Mouse (Mus musculus): ENCODE results near the gene Man1a. TPM values are rescaled to one million over a fixed set of nuclear protein-coding genes. Genes with fewer than 3 reads are reported as not detected.

Man1a gene
- total and polyA plus RNA-seq, 3 experiments = 5.8 to 7.3 TPM; not detected in 1

- Histone ChIP-seq H3K4me1 (ENCODE audit: control insufficient read depth in 1 of 2, insufficient read depth in 2 of 2, low read length in 2 of 2) (peaks cover 0 to 19% of the 10 kb centered on the region in 2 experiments; a peak in 2 of 4 replicates), H3K27ac (ENCODE audit: control insufficient read depth, low read depth, low read length) (no peak overlapping the region), H3K4me3 (ENCODE audit: control insufficient read depth in 1 of 2, insufficient read depth in 1 of 2, low read depth in 2 of 2, low read length in 2 of 2) (peak overlapping the region; percentile 85 to 92), H3K9me3 (replicated peaks; ENCODE audit: insufficient read depth, low read length) (no peaks in the 10 kb centered on the region), H3K27me3 (ENCODE audit: control insufficient read depth in 1 of 2, insufficient read depth in 2 of 2, low read length in 2 of 2) (peaks cover 2 to 8% of the 10 kb centered on the region in 2 experiments), H3K36me3 (ENCODE audit: control insufficient read depth in 1 of 2, insufficient read depth in 2 of 2, low read length in 2 of 2) (peaks cover 0 to 4% of the 10 kb centered on the region in 2 experiments; a peak in 1 of 4 replicates), H3K9ac (ENCODE audit: control insufficient read depth, low read depth, low read length, poor library complexity, severe bottlenecking) (peak overlapping the region; percentile 87), H3K79me2 (ENCODE audit: control insufficient read depth, insufficient read depth, low read length, poor library complexity) (peaks cover 8% of the 10 kb centered on the region; the same call in 1 of the 2 replicates)
- DNase-seq (ENCODE audit: low read depth, low spot score) = no peak
- TF ChIP-seq GATA1 (IDR thresholded peaks at IDR 0.05; ENCODE audit: low read depth, low read length) = no peak
Measured at GRCm38 (mm10) chr10:54074247-54074608, 2.2 kb downstream of the Man1a start.

- Histone ChIP-seq H3K9me3 (replicated peaks; ENCODE audit: insufficient read depth, low read length) (no peaks in the 10 kb centered on the region), H3K4me1 (ENCODE audit: control insufficient read depth in 1 of 2, insufficient read depth in 2 of 2, low read length in 2 of 2) (peaks cover 0 to 19% of the 10 kb centered on the region in 2 experiments; a peak in 2 of 4 replicates), H3K9ac (ENCODE audit: control insufficient read depth, low read depth, low read length, poor library complexity, severe bottlenecking) (peak overlapping the region; percentile 87; the same call in 1 of the 2 replicates), H3K36me3 (ENCODE audit: control insufficient read depth in 1 of 2, insufficient read depth in 2 of 2, low read length in 2 of 2) (peaks cover 0 to 4% of the 10 kb centered on the region in 2 experiments; a peak in 1 of 4 replicates), H3K27me3 (ENCODE audit: control insufficient read depth in 1 of 2, insufficient read depth in 2 of 2, low read length in 2 of 2) (peaks cover 2 to 7% of the 10 kb centered on the region in 2 experiments), H3K4me3 (ENCODE audit: control insufficient read depth in 1 of 2, insufficient read depth in 1 of 2, low read depth in 2 of 2, low read length in 2 of 2) (peak overlapping the region; percentile 85 to 92), H3K79me2 (ENCODE audit: control insufficient read depth, insufficient read depth, low read length, poor library complexity) (peaks cover 8% of the 10 kb centered on the region; the same call in 1 of the 2 replicates), H3K27ac (ENCODE audit: control insufficient read depth, low read depth, low read length) (no peak overlapping the region)
- TF ChIP-seq NRF1 (IDR thresholded peaks at IDR 0.05; ENCODE audit: insufficient read depth, low read depth, low read length, poor library complexity, severe bottlenecking) = no peak
- TF ChIP-seq MEF2A (IDR thresholded peaks at IDR 0.05; ENCODE audit: extremely low read depth, insufficient replicate concordance, low read depth, low read length, poor library complexity, severe bottlenecking) = no peak
- no peak for TF ChIP-seq GATA1 (IDR thresholded peaks at IDR 0.05; ENCODE audit: low read depth, low read length)
- no peak for TF ChIP-seq HCFC1 (IDR thresholded peaks at IDR 0.05; ENCODE audit: low read depth, low read length)
- no peak for TF ChIP-seq USF1 (IDR thresholded peaks at IDR 0.05; ENCODE audit: low read depth, low read length)
- TF ChIP-seq SMC3 (IDR thresholded peaks at IDR 0.05; ENCODE audit: low read depth, low read length) = no peak
- TF ChIP-seq CHD1 (IDR thresholded peaks at IDR 0.05; ENCODE audit: low read depth, low read length) = no peak
- TF ChIP-seq TCF12 (IDR thresholded peaks at IDR 0.05; ENCODE audit: low read depth, low read length) = no peak
- TF ChIP-seq UBTF (IDR thresholded peaks at IDR 0.05; ENCODE audit: borderline replicate concordance, insufficient read depth, low read depth, low read length) = no peak
- TF ChIP-seq RAD21 (IDR thresholded peaks at IDR 0.05; ENCODE audit: low read depth, low read length) = no peak
- no peak for TF ChIP-seq POLR2A (IDR thresholded peaks at IDR 0.05; ENCODE audit: control insufficient read depth in 1 of 2, insufficient read depth in 1 of 2, low read depth in 1 of 2, low read length in 2 of 2, poor library complexity in 1 of 2)
- no peak for TF ChIP-seq SIN3A (IDR thresholded peaks at IDR 0.05; ENCODE audit: low read length)
- TF ChIP-seq MYB (IDR thresholded peaks at IDR 0.05; ENCODE audit: low read depth, low read length) = no peak
- DNase-seq (ENCODE audit: low read depth, low spot score) = no peak
Measured at GRCm38 (mm10) chr10:54073641-54074203, 2.7 kb downstream of the Man1a start.

Measured in MEL (cell line).